Mouse (Mus musculus) intestine, embryonic 15.5 days (tissue): ENCODE results near the gene Gdf5. TPM values are rescaled to one million over a fixed set of nuclear protein-coding genes. Genes with fewer than 3 reads are reported as not detected.

Experiments
- ATAC-seq: fragments of 200-750 bp; cut with Nextera tagmentation; 2 replicates; pipeline ENCODE4 v1.8.0; 2017; ENCODE audit warnings: moderate TSS enrichment, moderate library complexity
- H3K27ac ChIP-seq: fragments of 300-500 bp; sonication (generic); 2 replicates; pipeline ENCODE4 v1.5.1; 2015; ENCODE audit warnings: mild to moderate bottlenecking, inconsistent platforms
- H3K27me3 ChIP-seq: fragments of 300-500 bp; sonication (generic); replicated peaks from 2 replicates; pipeline ENCODE4 v1.6.1; 2015; ENCODE audit warnings: inconsistent platforms
- H3K36me3 ChIP-seq: fragments of 300-500 bp; sonication (generic); 2 replicates; pipeline ENCODE4 v1.6.1; 2015; ENCODE audit warnings: inconsistent platforms
- H3K4me1 ChIP-seq: fragments of 300-500 bp; sonication (generic); replicated peaks from 2 replicates; pipeline ENCODE4 v1.6.1; 2015; ENCODE audit warnings: inconsistent platforms
- H3K4me2 ChIP-seq: fragments of 300-500 bp; sonication (generic); replicated peaks from 2 replicates; pipeline ENCODE4 v1.6.1; 2015; ENCODE audit warnings: mild to moderate bottlenecking, inconsistent platforms
- H3K4me3 ChIP-seq: fragments of 300-500 bp; sonication (generic); replicated peaks from 2 replicates; pipeline ENCODE4 v1.5.1; 2015; ENCODE audit warnings: inconsistent platforms
- H3K9ac ChIP-seq: fragments of 300-500 bp; sonication (generic); 2 replicates; pipeline ENCODE4 v1.6.1; 2015; ENCODE audit warnings: inconsistent platforms
- H3K9me3 ChIP-seq: fragments of 300-500 bp; sonication (generic); 2 replicates; pipeline ENCODE4 v1.6.1; 2016; ENCODE audit warnings: inconsistent platforms
- WGBS: fragments of 180-500 bp; shearing (Covaris S2); methylation state at CpG from one replicate; pipeline ENCODE4 v1.1.7; 2015; 5-methylcytosine and 5-hydroxymethylcytosine counted together
- polyA plus RNA-seq: library from polyadenylated mRNA; unstranded; fragments of >200 nt; fragmentation: Nextera tagmentation; extraction: Ambion mirVana; gene quantifications from 2 replicates; pipeline ENCODE4 v1.2.1, GENCODE M21; 2015

Gene Gdf5
- polyA plus RNA-seq, 1 experiment from 2014 or later = 1.2 TPM

GRCm38 (mm10) chr2:155956134-155957059 lies 11.2 kb upstream of the Gdf5 start, which contains the start of gene Cep250:
Gene Cep250 (plus strand): TSS chr2:155956458.
- Histone ChIP-seq H3K36me3 (no peaks in the 10 kb centered on the region), H3K27me3 (no peaks in the 10 kb centered on the region)
- WGBS = 0% methylated on average over 59 of the region's 59 CpGs

DNA sequence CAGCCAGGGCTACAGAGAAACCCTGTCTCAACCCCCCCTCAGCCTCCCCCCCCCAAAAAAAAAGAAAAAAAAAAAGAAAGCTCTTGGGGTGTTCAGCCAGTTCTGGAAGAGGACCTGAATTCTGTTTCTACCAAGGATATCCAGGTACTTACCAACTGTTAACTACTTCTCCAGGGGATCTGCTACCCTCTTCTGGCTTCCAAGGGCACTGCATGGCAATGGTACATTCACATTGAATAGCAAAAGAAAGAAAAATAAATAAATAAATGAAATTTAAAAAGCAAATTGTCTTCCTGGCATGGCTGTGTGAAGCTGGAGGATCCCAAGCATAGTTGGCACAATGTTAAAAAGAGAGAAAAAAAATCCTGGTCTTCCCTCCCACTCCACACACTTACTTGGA lies 6.8 kb upstream of the Gdf5 start:
- Histone ChIP-seq H3K4me2 (no peak overlapping the region), H3K27ac (no peak overlapping the region), H3K4me3 (no peak overlapping the region), H3K27me3 (no peaks in the 10 kb centered on the region), H3K9ac (no peak overlapping the region), H3K36me3 (no peaks in the 10 kb centered on the region), H3K9me3 (no peaks in the 10 kb centered on the region), H3K4me1 (no peaks in the 10 kb centered on the region)
- ATAC-seq = no peak

More at GRCm38 (mm10) chr2:155956134-155957059, 11.2 kb upstream of the Gdf5 start, which contains the start of gene Cep250:
- peak; percentile 100 for ATAC-seq
- H3K9ac ChIP-seq = peak within 1 kb of the TSS; percentile 99
- no peaks in the 10 kb centered on the region for H3K4me1 ChIP-seq
- peak within 1 kb of the TSS; percentile 97 for H3K4me3 ChIP-seq
- peak within 1 kb of the TSS; percentile 89 for H3K27ac ChIP-seq
- H3K9me3 ChIP-seq = no peaks in the 10 kb centered on the region
- H3K4me2 ChIP-seq = peak within 1 kb of the TSS; percentile 72

GRCm38 (mm10) chr2:155949362-155949761 lies 4.2 kb upstream of the Gdf5 start:
- Histone ChIP-seq H3K9me3 (no peaks in the 10 kb centered on the region), H3K9ac (no peak overlapping the region), H3K4me1 (peaks cover 1% of the 10 kb centered on the region; the same call in 1 of the 2 replicates), H3K36me3 (no peaks in the 10 kb centered on the region), H3K27me3 (no peaks in the 10 kb centered on the region), H3K4me3 (no peak overlapping the region), H3K4me2 (no peak overlapping the region), H3K27ac (no peak overlapping the region)
- ATAC-seq = no peak
- 29% methylated on average over 6 of the region's 6 CpGs for WGBS

DNA sequence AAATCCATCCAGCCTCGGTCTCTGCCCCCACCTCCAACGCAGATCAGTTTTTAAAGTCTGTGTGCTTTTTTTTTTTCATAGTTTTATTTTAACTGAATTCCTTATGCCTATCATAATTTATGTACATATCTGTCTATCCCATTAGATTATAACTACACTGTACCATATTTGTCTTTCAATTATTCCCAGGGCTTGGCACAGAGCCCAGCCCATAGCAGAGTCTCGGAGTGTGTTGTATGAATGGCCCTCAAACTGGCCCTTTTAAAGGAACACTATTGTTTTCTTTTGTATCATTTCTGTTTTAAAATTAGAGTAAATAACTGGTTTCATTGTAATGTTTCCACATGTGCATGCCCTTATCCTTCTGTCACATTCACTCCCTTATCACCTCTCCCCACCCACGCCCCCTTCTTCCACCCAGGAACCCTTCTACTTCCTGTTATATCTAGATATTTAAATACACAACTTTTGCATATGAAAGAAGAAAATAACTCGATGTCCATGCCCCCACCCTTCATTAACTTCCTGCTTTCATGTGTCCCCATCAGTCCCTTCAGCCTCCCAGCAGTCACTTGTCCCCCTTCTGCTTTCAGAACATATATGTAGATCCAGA lies 2.3 kb upstream of the Gdf5 start:
- Histone ChIP-seq H3K4me1 (peaks cover 12% of the 10 kb centered on the region), H3K4me3 (no peak overlapping the region), H3K4me2 (no peak overlapping the region), H3K27ac (no peak overlapping the region), H3K9me3 (no peaks in the 10 kb centered on the region), H3K27me3 (no peaks in the 10 kb centered on the region), H3K36me3 (no peaks in the 10 kb centered on the region), H3K9ac (no peak overlapping the region)
- no peak for ATAC-seq
- WGBS = 49% methylated on average over 5 of the region's 5 CpGs

GRCm38 (mm10) chr2:155946499-155946898 lies 1.3 kb upstream of the Gdf5 start:
- no peaks in the 10 kb centered on the region for H3K36me3 ChIP-seq
- 31% methylated on average over 4 of the region's 4 CpGs for WGBS
- no peak overlapping the region for H3K27ac ChIP-seq
- no peak overlapping the region for H3K9ac ChIP-seq
- no peak for ATAC-seq
- H3K9me3 ChIP-seq = no peaks in the 10 kb centered on the region
- no peak overlapping the region for H3K4me3 ChIP-seq
- no peak overlapping the region for H3K4me2 ChIP-seq
- peaks cover 12% of the 10 kb centered on the region for H3K4me1 ChIP-seq
- H3K27me3 ChIP-seq = no peaks in the 10 kb centered on the region

- Histone ChIP-seq H3K9ac (no peak overlapping the region), H3K9me3 (no peaks in the 10 kb centered on the region), H3K36me3 (no peaks in the 10 kb centered on the region), H3K4me3 (no peak overlapping the region), H3K4me1 (peaks cover 12% of the 10 kb centered on the region), H3K27me3 (no peaks in the 10 kb centered on the region), H3K27ac (no peak overlapping the region), H3K4me2 (no peak overlapping the region)
- ATAC-seq = no peak; the same call in 1 of the 2 replicates
- WGBS = 8% methylated on average over 7 of the region's 7 CpGs
These were observed 902 bp upstream of the Gdf5 start for GRCm38 (mm10) chr2:155946069-155946468.

GRCm38 (mm10) chr2:155945580-155945979 lies 413 bp upstream of the Gdf5 start:
- H3K4me2 ChIP-seq = no peak overlapping the region
- no peaks in the 10 kb centered on the region for H3K9me3 ChIP-seq
- WGBS = 67% methylated on average over 5 of the region's 5 CpGs
- peaks cover 12% of the 10 kb centered on the region for H3K4me1 ChIP-seq
- H3K9ac ChIP-seq = no peak overlapping the region
- H3K36me3 ChIP-seq = no peaks in the 10 kb centered on the region
- no peak for ATAC-seq
- H3K27ac ChIP-seq = no peak overlapping the region
- no peaks in the 10 kb centered on the region for H3K27me3 ChIP-seq
- no peak overlapping the region for H3K4me3 ChIP-seq

GRCm38 (mm10) chr2:155944685-155945084 lies 482 bp downstream of the Gdf5 start:
- 0 out of 2 replicates have a peak overlapping the region, but pooled peaks have one; percentile 26 for H3K4me2 ChIP-seq
- H3K9ac ChIP-seq = no peak overlapping the region
- H3K9me3 ChIP-seq = no peaks in the 10 kb centered on the region
- no peak overlapping the region for H3K27ac ChIP-seq
- peaks cover 12% of the 10 kb centered on the region for H3K4me1 ChIP-seq
- WGBS = 82% methylated on average over 4 of the region's 4 CpGs
- H3K36me3 ChIP-seq = no peaks in the 10 kb centered on the region
- H3K27me3 ChIP-seq = no peaks in the 10 kb centered on the region
- ATAC-seq = no peak
- H3K4me3 ChIP-seq = no peak overlapping the region

GRCm38 (mm10) chr2:155943463-155943862 lies 1.7 kb downstream of the Gdf5 start:
- Histone ChIP-seq H3K9me3 (no peaks in the 10 kb centered on the region), H3K4me2 (peak overlapping the region; percentile 39)

GRCm38 (mm10) chr2:155941697-155942442 lies 3.3 kb downstream of the Gdf5 start:
- H3K36me3 ChIP-seq = no peaks in the 10 kb centered on the region
- H3K27ac ChIP-seq = no peak overlapping the region
- no peaks in the 10 kb centered on the region for H3K27me3 ChIP-seq
- WGBS = 86% methylated on average over 40 of the region's 40 CpGs
- H3K9ac ChIP-seq = no peak overlapping the region
- H3K4me2 ChIP-seq = no peak overlapping the region
- peaks cover 12% of the 10 kb centered on the region for H3K4me1 ChIP-seq
- no peak for ATAC-seq
- no peaks in the 10 kb centered on the region for H3K9me3 ChIP-seq
- no peak overlapping the region for H3K4me3 ChIP-seq

More at GRCm38 (mm10) chr2:155943463-155943862, 1.7 kb downstream of the Gdf5 start:
- H3K36me3 ChIP-seq = no peaks in the 10 kb centered on the region
- H3K4me1 ChIP-seq = peaks cover 12% of the 10 kb centered on the region
- H3K4me3 ChIP-seq = no peak overlapping the region
- H3K9ac ChIP-seq = no peak overlapping the region
- no peak for ATAC-seq
- 4% methylated on average over 8 of the region's 8 CpGs for WGBS
- no peaks in the 10 kb centered on the region for H3K27me3 ChIP-seq
- no peak overlapping the region for H3K27ac ChIP-seq

DNA sequence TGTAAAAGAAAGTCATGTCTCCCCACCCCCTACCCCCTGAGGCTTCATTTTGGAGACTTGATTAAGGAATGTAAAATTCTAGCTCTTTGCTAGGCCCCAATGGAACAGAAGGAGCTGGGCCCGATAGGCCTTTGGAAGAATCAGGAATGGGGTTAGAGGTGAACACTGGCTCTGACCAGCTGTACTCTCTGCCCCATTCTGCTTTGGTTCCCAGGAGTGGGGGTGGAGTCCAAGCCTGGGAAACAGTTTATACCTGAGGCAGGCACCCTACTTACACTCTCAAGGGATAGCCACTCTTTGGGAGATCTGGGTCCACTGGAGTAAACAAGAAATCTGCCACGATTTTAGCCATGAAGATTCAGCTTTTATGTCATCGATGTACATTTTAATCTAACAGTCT lies 4.5 kb downstream of the Gdf5 start, which contains the start of gene Gm15557:
Gene Gm15557 (plus strand): TSS at position 48 of the 400 bp plus-strand sequence.
- WGBS = 90% methylated on average over 3 of the region's 3 CpGs

More for the DNA sequence above, 4.5 kb downstream of the Gdf5 start, which contains the start of gene Gm15557:
- H3K9ac ChIP-seq = no peak within 1 kb of the TSS
- no peaks in the 10 kb centered on the region for H3K9me3 ChIP-seq
- no peak within 1 kb of the TSS for H3K4me2 ChIP-seq
- no peaks in the 10 kb centered on the region for H3K27me3 ChIP-seq
- H3K4me1 ChIP-seq = peaks cover 12% of the 10 kb centered on the region
- H3K4me3 ChIP-seq = no peak within 1 kb of the TSS
- no peaks in the 10 kb centered on the region for H3K36me3 ChIP-seq
- no peak within 1 kb of the TSS for H3K27ac ChIP-seq
- ATAC-seq = no peak
